In the genomic region with DNA sequence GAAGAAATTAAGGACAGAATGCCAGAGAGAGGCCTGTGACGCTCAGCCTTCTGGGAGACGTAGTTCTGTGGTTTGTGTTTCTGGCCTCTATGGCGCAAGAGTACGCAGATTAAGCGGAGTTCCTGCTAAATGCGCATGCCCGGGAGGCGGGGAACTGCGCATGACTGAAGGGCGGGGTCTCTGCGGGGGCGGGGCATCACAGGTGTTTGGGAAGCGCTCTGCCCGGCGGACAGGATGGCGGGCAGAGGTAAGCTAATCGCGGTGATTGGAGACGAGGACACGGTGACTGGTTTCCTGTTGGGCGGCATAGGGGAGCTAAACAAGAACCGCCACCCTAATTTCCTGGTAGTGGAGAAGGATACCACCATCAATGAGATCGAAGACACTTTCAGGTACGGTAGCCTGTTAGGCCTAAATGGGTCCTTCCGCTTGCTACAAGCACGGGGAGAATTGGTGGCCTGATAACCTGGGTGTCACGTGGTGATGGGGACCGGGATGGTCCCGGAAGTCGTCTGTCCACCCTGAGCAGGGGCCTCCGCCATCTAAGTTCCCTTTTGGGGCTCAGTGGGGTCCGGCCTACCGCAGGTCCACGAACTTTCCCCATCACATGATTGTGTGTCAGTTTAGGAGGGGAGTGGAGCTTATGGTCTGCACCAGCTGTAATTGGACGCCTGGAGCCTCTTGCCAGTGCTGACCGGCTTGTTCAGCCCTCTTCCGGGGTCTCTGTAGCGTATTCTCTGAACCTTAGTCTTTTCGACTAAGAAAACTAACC, we compare ENCODE assay signal across 8 mouse cellular contexts. TPM values are rescaled to one million over a fixed set of nuclear protein-coding genes. Genes with fewer than 3 reads are reported as not detected.
A peak's percentile ranks its signal among the peaks of the same experiment; 100 is the strongest.
DNase-seq lines count a peak whose midpoint lies in the region; ATAC-seq and TF ChIP-seq lines count a peak whose summit lies in the region.

Gene Atp6v1f (plus strand): TSS at position 136 of the 772 bp plus-strand sequence.

- peak; percentile 98 for DNase-seq in ZHBTc4 (ENCODE audit: low read depth, low spot score)
- DNase-seq in gastrocnemius, adult 2 months = peak; percentile 95
- peak; percentile 98 for DNase-seq in hindbrain, postnatal 0 days (ENCODE audit: low spot score)
- DNase-seq in left cerebral cortex, adult 2 months (ENCODE audit: extremely low spot score in 1 of 2, low spot score in 2 of 2) = peak; percentile 88 to 91
- peak; percentile 91 to 94 for DNase-seq in right cerebral cortex, adult 2 months (ENCODE audit: low spot score in 2 of 2)
- peak; percentile 94 for DNase-seq in urinary bladder, postnatal 14 days (ENCODE audit: low spot score)

- H3K9ac ChIP-seq in hindbrain, postnatal 0 days (replicated peaks; ENCODE audit: low read length) = peak within 1 kb of the TSS; percentile 52

- H3K27ac ChIP-seq in gastrocnemius, adult 2 months = peak within 1 kb of the TSS; percentile 84
- H3K27ac ChIP-seq in hindbrain, postnatal 0 days = peak within 1 kb of the TSS; percentile 79
- peak within 1 kb of the TSS; percentile 90 for H3K27ac ChIP-seq in left cerebral cortex, adult 2 months

- H3K27me3 ChIP-seq in hindbrain, postnatal 0 days (ENCODE audit: insufficient read depth, low read length) = no peaks in the 10 kb centered on the region

- H3K4me1 ChIP-seq in hindbrain, postnatal 0 days (ENCODE audit: insufficient read depth, low read length) = peaks cover 6% of the 10 kb centered on the region; the same call in 1 of the 2 replicates

- TF ChIP-seq CTCF in gastrocnemius, adult 2 months (IDR thresholded peaks at IDR 0.05) = no peak
- peak; percentile 7; the same call in 1 of the 2 replicates for TF ChIP-seq CTCF in hindbrain, postnatal 0 days (IDR thresholded peaks at IDR 0.05; ENCODE audit: low read depth)
- TF ChIP-seq CTCF in left cerebral cortex, adult 2 months (IDR thresholded peaks at IDR 0.05) = no peak

- peak within 1 kb of the TSS; percentile 74 for H3K4me2 ChIP-seq in hindbrain, postnatal 0 days (ENCODE audit: low read depth, low read length)

- peaks cover 12% of the 10 kb centered on the region; the same call in 1 of the 2 replicates for H3K36me3 ChIP-seq in hindbrain, postnatal 0 days (ENCODE audit: insufficient read depth, low read length)

- H3K4me3 ChIP-seq in gastrocnemius, adult 2 months = peak within 1 kb of the TSS; percentile 78
- H3K4me3 ChIP-seq in hindbrain, postnatal 0 days (ENCODE audit: low read length) = peak within 1 kb of the TSS; percentile 74
- peak within 1 kb of the TSS; percentile 92 for H3K4me3 ChIP-seq in left cerebral cortex, adult 2 months

- intact Hi-C loops in gastrocnemius, adult 2 months (cut with DNase I) = no loop called here
- intact Hi-C loops in left cerebral cortex, adult 2 months (cut with DNase I) = no loop called here

- WGBS in hindbrain, postnatal 0 days = under 1% methylated on average over 39 of the region's 39 CpGs

- no peaks in the 10 kb centered on the region for H3K9me3 ChIP-seq in hindbrain, postnatal 0 days (ENCODE audit: low read length)

- ATAC-seq in common myeloid progenitor, adult 5-6 weeks (replicated peaks; ENCODE audit: low read depth, poor library complexity, severe bottlenecking) = peak; percentile 88
- peak; percentile 95 for ATAC-seq in hindbrain, postnatal 0 days
- peak; percentile 94 for ATAC-seq in megakaryocyte, adult 5-6 weeks (ENCODE audit: poor library complexity, severe bottlenecking)

RNA-seq across cellular contexts. Expression of gene Atp6v1f, which starts in this region (rescaled TPM):
- 89.8 and 130 TPM in 2 replicates for total RNA-seq in common myeloid progenitor, adult 5-6 weeks (2017)
- total RNA-seq in gastrocnemius, adult 2 months (2021) = 100 to 1,000 TPM; 110 to 112 TPM
- 229 and 240 TPM in 2 replicates for total RNA-seq in hindbrain, postnatal 0 days (2014; rRNA removed)
- polyA plus RNA-seq in hindbrain, postnatal 0 days (2015; fragmentation: Nextera tagmentation; extraction: Ambion mirVana) = 371 and 385 TPM in 2 replicates
- 100 to 1,000 TPM; 242 to 247 TPM for total RNA-seq in left cerebral cortex, adult 2 months (2021)
- 238 and 251 TPM in 2 replicates for total RNA-seq in megakaryocyte, adult 5-6 weeks (2015)
- 225 and 238 TPM in 2 replicates for total RNA-seq in megakaryocyte, adult 5-6 weeks (2017)

Comparison
In these comparisons a context has a peak if more than half of its experiments do, and no peak if none do; other contexts are left out.
1. Peak in every context shown above with its lines: DNase-seq, ATAC-seq, H3K4me3 ChIP-seq and H3K27ac ChIP-seq.